Mouse (Mus musculus): ENCODE data around the gene Mob3c. TPM values are rescaled to one million over a fixed set of nuclear protein-coding genes. Genes with fewer than 3 reads are reported as not detected.
A peak's percentile ranks its signal among the peaks of the same experiment; 100 is the strongest.

Mob3c gene
- polyA plus RNA-seq, 1 experiment from 2014 or later, result 8.0 TPM

- H3K27me3 ChIP-seq (ENCODE audit: control insufficient read depth, insufficient read depth, low read length), result no peaks in the 10 kb centered on the region
- no peak overlapping the region for H3K4me2 ChIP-seq (ENCODE audit: low read length)
- peaks cover 95% of the 10 kb centered on the region for H3K36me3 ChIP-seq (ENCODE audit: control insufficient read depth, insufficient read depth, low read length)
- no peak overlapping the region for H3K27ac ChIP-seq (replicated peaks in 1 of 2; ENCODE audit: control insufficient read depth in 1 of 2, insufficient read depth in 1 of 2, low read depth in 2 of 2, low read length in 2 of 2)
- H3K9ac ChIP-seq (ENCODE audit: low read length), result no peak overlapping the region
- H3K9me3 ChIP-seq (ENCODE audit: control insufficient read depth, low read length), result no peaks in the 10 kb centered on the region
- WGBS, result 77% methylated on average over 3 of the region's 3 CpGs
- H3K4me1 ChIP-seq (ENCODE audit: control insufficient read depth in 2 of 2, insufficient read depth in 2 of 2, low read length in 2 of 2), result no peaks in the 10 kb centered on the region
- no peak overlapping the region for H3K4me3 ChIP-seq (ENCODE audit: control insufficient read depth in 1 of 2, insufficient read depth in 1 of 2, low read depth in 1 of 2, low read length in 2 of 2)
- no peak for ATAC-seq (ENCODE audit: insufficient number of reproducible peaks, insufficient read depth, low FRiP score, low read depth)
These were observed 32.5 kb upstream of the Mob3c start for GRCm38 (mm10) chr4:115795360-115795759.

GRCm38 (mm10) chr4:115799981-115800380 is 27.9 kb upstream of the Mob3c start:
- Histone ChIP-seq H3K9me3 (ENCODE audit: control insufficient read depth, low read length) (no peaks in the 10 kb centered on the region), H3K4me3 (ENCODE audit: control insufficient read depth in 1 of 2, insufficient read depth in 1 of 2, low read depth in 1 of 2, low read length in 2 of 2) (no peak overlapping the region), H3K36me3 (ENCODE audit: control insufficient read depth, insufficient read depth, low read length) (peaks cover 78% of the 10 kb centered on the region), H3K4me1 (ENCODE audit: control insufficient read depth in 2 of 2, insufficient read depth in 2 of 2, low read length in 2 of 2) (no peaks in the 10 kb centered on the region), H3K9ac (ENCODE audit: low read length) (no peak overlapping the region), H3K4me2 (ENCODE audit: low read length) (no peak overlapping the region), H3K27ac (replicated peaks in 1 of 2; ENCODE audit: control insufficient read depth in 1 of 2, insufficient read depth in 1 of 2, low read depth in 2 of 2, low read length in 2 of 2) (no peak overlapping the region), H3K27me3 (ENCODE audit: control insufficient read depth, insufficient read depth, low read length) (no peaks in the 10 kb centered on the region)
- no peak for ATAC-seq (ENCODE audit: insufficient number of reproducible peaks, insufficient read depth, low FRiP score, low read depth)
- 77% methylated on average over 3 of the region's 3 CpGs for WGBS

GRCm38 (mm10) chr4:115812326-115812725 is 15.6 kb upstream of the Mob3c start:
- Histone ChIP-seq H3K4me3 (ENCODE audit: control insufficient read depth in 1 of 2, insufficient read depth in 1 of 2, low read depth in 1 of 2, low read length in 2 of 2) (no peak overlapping the region), H3K4me1 (ENCODE audit: control insufficient read depth in 2 of 2, insufficient read depth in 2 of 2, low read length in 2 of 2) (no peaks in the 10 kb centered on the region), H3K36me3 (ENCODE audit: control insufficient read depth, insufficient read depth, low read length) (peaks cover 49% of the 10 kb centered on the region), H3K9me3 (ENCODE audit: control insufficient read depth, low read length) (no peaks in the 10 kb centered on the region), H3K9ac (ENCODE audit: low read length) (no peak overlapping the region), H3K27me3 (ENCODE audit: control insufficient read depth, insufficient read depth, low read length) (no peaks in the 10 kb centered on the region), H3K4me2 (ENCODE audit: low read length) (no peak overlapping the region), H3K27ac (replicated peaks in 1 of 2; ENCODE audit: control insufficient read depth in 1 of 2, insufficient read depth in 1 of 2, low read depth in 2 of 2, low read length in 2 of 2) (no peak overlapping the region)
- WGBS, result 93% methylated on average over 4 of the region's 4 CpGs
- no peak for ATAC-seq (ENCODE audit: insufficient number of reproducible peaks, insufficient read depth, low FRiP score, low read depth)

- H3K4me3 ChIP-seq (ENCODE audit: control insufficient read depth in 1 of 2, insufficient read depth in 1 of 2, low read depth in 1 of 2, low read length in 2 of 2), result no peak overlapping the region
- ATAC-seq (ENCODE audit: insufficient number of reproducible peaks, insufficient read depth, low FRiP score, low read depth), result no peak
- no peaks in the 10 kb centered on the region for H3K9me3 ChIP-seq (ENCODE audit: control insufficient read depth, low read length)
- H3K27me3 ChIP-seq (ENCODE audit: control insufficient read depth, insufficient read depth, low read length), result no peaks in the 10 kb centered on the region
- no peak overlapping the region for H3K9ac ChIP-seq (ENCODE audit: low read length)
- H3K36me3 ChIP-seq (ENCODE audit: control insufficient read depth, insufficient read depth, low read length), result peaks cover 53% of the 10 kb centered on the region
- 0 out of 4 replicates have a peak, but pooled peaks cover 0 to under 1% of the 10 kb centered on the region in 2 experiments for H3K4me1 ChIP-seq (ENCODE audit: control insufficient read depth in 2 of 2, insufficient read depth in 2 of 2, low read length in 2 of 2)
- no peak overlapping the region for H3K27ac ChIP-seq (replicated peaks in 1 of 2; ENCODE audit: control insufficient read depth in 1 of 2, insufficient read depth in 1 of 2, low read depth in 2 of 2, low read length in 2 of 2)
- H3K4me2 ChIP-seq (ENCODE audit: low read length), result no peak overlapping the region
- 86% methylated on average over 5 of the region's 5 CpGs for WGBS
These were observed 12.3 kb upstream of the Mob3c start for GRCm38 (mm10) chr4:115815606-115816005.

- Histone ChIP-seq H3K4me3 (ENCODE audit: control insufficient read depth in 1 of 2, insufficient read depth in 1 of 2, low read depth in 1 of 2, low read length in 2 of 2) (no peak overlapping the region), H3K9ac (ENCODE audit: low read length) (no peak overlapping the region), H3K4me1 (ENCODE audit: control insufficient read depth in 2 of 2, insufficient read depth in 2 of 2, low read length in 2 of 2) (peaks cover 20 to 38% of the 10 kb centered on the region in 2 experiments), H3K4me2 (ENCODE audit: low read length) (no peak overlapping the region), H3K27ac (replicated peaks in 1 of 2; ENCODE audit: control insufficient read depth in 1 of 2, insufficient read depth in 1 of 2, low read depth in 2 of 2, low read length in 2 of 2) (no peak overlapping the region), H3K9me3 (ENCODE audit: control insufficient read depth, low read length) (no peaks in the 10 kb centered on the region), H3K36me3 (ENCODE audit: control insufficient read depth, insufficient read depth, low read length) (peaks cover 18% of the 10 kb centered on the region), H3K27me3 (ENCODE audit: control insufficient read depth, insufficient read depth, low read length) (no peaks in the 10 kb centered on the region)
- ATAC-seq (ENCODE audit: insufficient number of reproducible peaks, insufficient read depth, low FRiP score, low read depth), result no peak
- WGBS, result 61% methylated on average over 3 of the region's 3 CpGs
These were observed 7.7 kb upstream of the Mob3c start for GRCm38 (mm10) chr4:115820199-115820598.

GRCm38 (mm10) chr4:115820944-115821343 is 6.9 kb upstream of the Mob3c start:
- Histone ChIP-seq H3K4me2 (ENCODE audit: low read length) (no peak overlapping the region), H3K9ac (ENCODE audit: low read length) (no peak overlapping the region), H3K27ac (replicated peaks in 1 of 2; ENCODE audit: control insufficient read depth in 1 of 2, insufficient read depth in 1 of 2, low read depth in 2 of 2, low read length in 2 of 2) (no peak overlapping the region), H3K27me3 (ENCODE audit: control insufficient read depth, insufficient read depth, low read length) (no peaks in the 10 kb centered on the region), H3K4me3 (ENCODE audit: control insufficient read depth in 1 of 2, insufficient read depth in 1 of 2, low read depth in 1 of 2, low read length in 2 of 2) (no peak overlapping the region), H3K9me3 (ENCODE audit: control insufficient read depth, low read length) (no peaks in the 10 kb centered on the region), H3K4me1 (ENCODE audit: control insufficient read depth in 2 of 2, insufficient read depth in 2 of 2, low read length in 2 of 2) (peaks cover 20 to 38% of the 10 kb centered on the region in 2 experiments), H3K36me3 (ENCODE audit: control insufficient read depth, insufficient read depth, low read length) (peaks cover 11% of the 10 kb centered on the region)
- WGBS, result 77% methylated on average over 3 of the region's 3 CpGs
- ATAC-seq (ENCODE audit: insufficient number of reproducible peaks, insufficient read depth, low FRiP score, low read depth), result no peak

- H3K4me2 ChIP-seq (ENCODE audit: low read length), result no peak overlapping the region
- H3K27me3 ChIP-seq (ENCODE audit: control insufficient read depth, insufficient read depth, low read length), result no peaks in the 10 kb centered on the region
- no peak overlapping the region for H3K9ac ChIP-seq (ENCODE audit: low read length)
- peaks cover 6% of the 10 kb centered on the region for H3K36me3 ChIP-seq (ENCODE audit: control insufficient read depth, insufficient read depth, low read length)
- H3K4me1 ChIP-seq (ENCODE audit: control insufficient read depth in 2 of 2, insufficient read depth in 2 of 2, low read length in 2 of 2), result peaks cover 20 to 38% of the 10 kb centered on the region in 2 experiments
- H3K27ac ChIP-seq (replicated peaks in 1 of 2; ENCODE audit: control insufficient read depth in 1 of 2, insufficient read depth in 1 of 2, low read depth in 2 of 2, low read length in 2 of 2), result peak overlapping the region in 1 of 2 experiments; percentile 46; a peak in 1 of 4 replicates
- no peak overlapping the region for H3K4me3 ChIP-seq (ENCODE audit: control insufficient read depth in 1 of 2, insufficient read depth in 1 of 2, low read depth in 1 of 2, low read length in 2 of 2)
- H3K9me3 ChIP-seq (ENCODE audit: control insufficient read depth, low read length), result no peaks in the 10 kb centered on the region
- no peak for ATAC-seq (ENCODE audit: insufficient number of reproducible peaks, insufficient read depth, low FRiP score, low read depth)
These were observed 6.5 kb upstream of the Mob3c start for GRCm38 (mm10) chr4:115821431-115821830.

GRCm38 (mm10) chr4:115821928-115822327 is 6.0 kb upstream of the Mob3c start:
- 7% methylated on average over 3 of the region's 3 CpGs for WGBS
- H3K27me3 ChIP-seq (ENCODE audit: control insufficient read depth, insufficient read depth, low read length), result no peaks in the 10 kb centered on the region
- no peak overlapping the region for H3K4me3 ChIP-seq (ENCODE audit: control insufficient read depth in 1 of 2, insufficient read depth in 1 of 2, low read depth in 1 of 2, low read length in 2 of 2)
- peak overlapping the region; percentile 14 to 46; a peak in 1 of 4 replicates for H3K27ac ChIP-seq (replicated peaks in 1 of 2; ENCODE audit: control insufficient read depth in 1 of 2, insufficient read depth in 1 of 2, low read depth in 2 of 2, low read length in 2 of 2)
- ATAC-seq (ENCODE audit: insufficient number of reproducible peaks, insufficient read depth, low FRiP score, low read depth), result peak; percentile 80
- peaks cover 20 to 38% of the 10 kb centered on the region in 2 experiments for H3K4me1 ChIP-seq (ENCODE audit: control insufficient read depth in 2 of 2, insufficient read depth in 2 of 2, low read length in 2 of 2)
- peaks cover 4% of the 10 kb centered on the region; the same call in 1 of the 2 replicates for H3K36me3 ChIP-seq (ENCODE audit: control insufficient read depth, insufficient read depth, low read length)
- no peak overlapping the region for H3K9ac ChIP-seq (ENCODE audit: low read length)
- no peaks in the 10 kb centered on the region for H3K9me3 ChIP-seq (ENCODE audit: control insufficient read depth, low read length)
- no peak overlapping the region for H3K4me2 ChIP-seq (ENCODE audit: low read length)

All from heart, embryonic 14.5 days (tissue).